Comparison of ENCODE assay signal across 8 mouse cellular contexts in genomic region chr6:37441251-37442011, GRCm38 (mm10). TPM values are rescaled to one million over a fixed set of nuclear protein-coding genes. Genes with fewer than 3 reads are reported as not detected.
DNase-seq lines count a peak whose midpoint lies in the region; ATAC-seq lines count a peak whose summit lies in the region.

No protein-coding gene starts in this region.

- peak overlapping the region; percentile 75 for H3K9ac ChIP-seq in hindbrain, embryonic 13.5 days
- peak overlapping the region; percentile 86 for H3K9ac ChIP-seq in lung, embryonic 16.5 days (ENCODE audit: low read length)
- peak overlapping the region; percentile 78 for H3K9ac ChIP-seq in stomach, embryonic 14.5 days (replicated peaks; ENCODE audit: low read depth, low read length)

- DNase-seq in layer of hippocampus, postnatal 36 days = peak; percentile 27 to 31
- no peak for DNase-seq in layer of hippocampus, adult 9-11 months
- peak; percentile 52 for DNase-seq in adipocyte (ENCODE audit: low spot score)
- DNase-seq in ovary, postnatal 36 days (ENCODE audit: low spot score) = no peak

- H3K9me3 ChIP-seq in hindbrain, embryonic 13.5 days = no peaks in the 10 kb centered on the region
- no peaks in the 10 kb centered on the region for H3K9me3 ChIP-seq in lung, embryonic 16.5 days (ENCODE audit: control insufficient read depth, low read length)
- no peaks in the 10 kb centered on the region for H3K9me3 ChIP-seq in stomach, embryonic 14.5 days (ENCODE audit: control insufficient read depth, low read depth, low read length)

- H3K4me3 ChIP-seq in hindbrain, embryonic 13.5 days = peak overlapping the region; percentile 77
- peak overlapping the region; percentile 72 for H3K4me3 ChIP-seq in lung, embryonic 16.5 days (ENCODE audit: low read length)
- H3K4me3 ChIP-seq in stomach, embryonic 14.5 days (ENCODE audit: low read depth, low read length) = peak overlapping the region; percentile 60

- peak; percentile 45 for ATAC-seq in erythroblast, adult 5-6 weeks (replicated peaks; ENCODE audit: low FRiP score, poor library complexity, severe bottlenecking)
- peak; percentile 65 for ATAC-seq in hindbrain, embryonic 13.5 days (ENCODE audit: low FRiP score)
- ATAC-seq in lung, embryonic 16.5 days (ENCODE audit: low read depth) = peak; percentile 44
- ATAC-seq in stomach, embryonic 14.5 days (ENCODE audit: insufficient number of reproducible peaks, insufficient read depth, low FRiP score, low read depth) = peak; percentile 43; the same call in 1 of the 2 replicates

- peaks cover 14% of the 10 kb centered on the region for H3K4me1 ChIP-seq in hindbrain, embryonic 13.5 days (replicated peaks)
- H3K4me1 ChIP-seq in lung, embryonic 16.5 days (replicated peaks; ENCODE audit: control insufficient read depth, insufficient read depth, low read length) = peaks cover 29% of the 10 kb centered on the region
- peaks cover 29% of the 10 kb centered on the region for H3K4me1 ChIP-seq in stomach, embryonic 14.5 days (ENCODE audit: control insufficient read depth, insufficient read depth, low read length)

- H3K36me3 ChIP-seq in hindbrain, embryonic 13.5 days = no peaks in the 10 kb centered on the region
- H3K36me3 ChIP-seq in lung, embryonic 16.5 days (ENCODE audit: control insufficient read depth, insufficient read depth, low read length) = 0 out of 2 replicates have a peak, but pooled peaks cover 2% of the 10 kb centered on the region
- peaks cover 6% of the 10 kb centered on the region; the same call in 1 of the 2 replicates for H3K36me3 ChIP-seq in stomach, embryonic 14.5 days (ENCODE audit: control insufficient read depth, insufficient read depth, low read length)

- H3K4me2 ChIP-seq in hindbrain, embryonic 13.5 days = peak overlapping the region; percentile 88
- H3K4me2 ChIP-seq in lung, embryonic 16.5 days (ENCODE audit: low read depth, low read length) = peak overlapping the region; percentile 73
- peak overlapping the region; percentile 76 for H3K4me2 ChIP-seq in stomach, embryonic 14.5 days (replicated peaks; ENCODE audit: low read depth, low read length)

- peaks cover 11% of the 10 kb centered on the region; the same call in 1 of the 2 replicates for H3K27me3 ChIP-seq in hindbrain, embryonic 13.5 days
- H3K27me3 ChIP-seq in lung, embryonic 16.5 days (ENCODE audit: control insufficient read depth, insufficient read depth, low read depth, low read length) = no peaks in the 10 kb centered on the region
- H3K27me3 ChIP-seq in stomach, embryonic 14.5 days (ENCODE audit: control insufficient read depth, insufficient read depth, low read length) = no peaks in the 10 kb centered on the region

- 1% methylated on average over 40 of the region's 40 CpGs for WGBS in hindbrain, embryonic 13.5 days
- under 1% methylated on average over 40 of the region's 40 CpGs for WGBS in lung, embryonic 16.5 days
- WGBS in stomach, embryonic 14.5 days = 1% methylated on average over 40 of the region's 40 CpGs

- H3K27ac ChIP-seq in hindbrain, embryonic 13.5 days = peak overlapping the region; percentile 78
- peak overlapping the region; percentile 86 for H3K27ac ChIP-seq in lung, embryonic 16.5 days (ENCODE audit: low read length)
- H3K27ac ChIP-seq in stomach, embryonic 14.5 days (ENCODE audit: low read length) = peak overlapping the region; percentile 82

RNA-seq across cellular contexts. Expression of gene Creb3l2, which starts 0.5 kb away (rescaled TPM):
- 10 to 100 TPM; 10.7 to 11.5 TPM for total RNA-seq in layer of hippocampus, postnatal 36 days (2021)
- total RNA-seq in erythroblast, adult 5-6 weeks (2015; ENCODE audit: low replicate concordance) = 2.5 and 2.9 TPM in 2 replicates
- 0.70 and 1.1 TPM in 2 replicates for total RNA-seq in erythroblast, adult 5-6 weeks (2017; ENCODE audit: low replicate concordance)
- 4.1 and 4.6 TPM in 2 replicates for polyA plus RNA-seq in hindbrain, embryonic 13.5 days (2015; fragmentation: Nextera tagmentation; extraction: Ambion mirVana)
- polyA plus RNA-seq in lung, embryonic 16.5 days (2015; fragmentation: Nextera tagmentation; extraction: Ambion mirVana) = 27.8 and 31.1 TPM in 2 replicates
- 28.7 and 29.6 TPM in 2 replicates for polyA plus RNA-seq in stomach, embryonic 14.5 days (2014; fragmentation: Nextera tagmentation; extraction: Ambion mirVana)

Comparison
In these comparisons a context has a peak if more than half of its experiments do, and no peak if none do; other contexts are left out.
1. DNase-seq: peak in layer of hippocampus, postnatal 36 days (2 of 2) and adipocyte (single experiment); none in layer of hippocampus, adult 9-11 months (single experiment) and ovary, postnatal 36 days (single experiment).
2. Peak in every context shown above with its lines, with median percentiles within 50 percentile points of each other: ATAC-seq, H3K27ac ChIP-seq, H3K4me2 ChIP-seq, H3K4me3 ChIP-seq and H3K9ac ChIP-seq.